Mouse (Mus musculus) CD4-positive, CD25-positive, alpha-beta regulatory T cell, adult 9 weeks (primary cell): Measurements from ENCODE around the gene Cipc. TPM values are rescaled to one million over a fixed set of nuclear protein-coding genes. Genes with fewer than 3 reads are reported as not detected.

Experiments used
- polyA plus RNA-seq: library from polyadenylated mRNA; unstranded; fragments of 100-300 nt; shearing (Covaris generic); gene quantifications from one replicate; pipeline ENCODE4 v1.2.1, GENCODE M21; 2017

Cipc gene
- 35.7 TPM for polyA plus RNA-seq

DNA sequence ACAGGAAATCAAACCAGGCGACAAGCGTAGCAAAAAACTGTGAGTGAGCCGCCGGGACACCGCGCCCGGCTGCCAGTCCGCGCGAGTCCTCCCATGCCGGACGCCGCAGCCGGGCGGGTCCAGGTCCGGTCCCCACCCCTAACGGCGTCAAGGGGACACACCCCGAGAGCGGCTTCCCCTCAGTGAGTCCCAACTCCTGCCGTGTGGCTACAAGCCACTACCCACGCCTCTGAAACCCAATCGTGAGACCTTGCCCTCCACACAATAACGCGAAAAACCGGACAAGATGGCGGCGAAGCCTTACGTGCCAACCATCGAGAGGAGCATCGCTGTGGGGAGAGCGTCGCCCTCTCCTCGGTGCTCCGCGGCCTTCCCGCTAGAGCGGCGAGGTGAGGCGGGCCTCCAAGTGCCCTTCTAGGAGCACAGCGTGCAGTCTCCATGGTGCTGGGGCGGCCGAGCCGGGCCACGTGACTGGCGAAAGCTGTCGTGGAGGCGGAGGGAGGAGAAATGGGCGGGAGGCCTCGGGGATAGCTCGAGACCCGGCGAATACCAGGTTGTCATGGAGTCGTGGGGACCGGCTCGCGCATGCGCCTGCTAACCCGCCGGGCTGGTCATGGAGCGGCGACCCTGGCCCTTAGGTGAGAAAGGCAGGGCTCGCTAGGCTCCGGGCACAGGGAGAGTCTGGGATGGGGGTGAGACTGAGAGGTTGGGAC is at the start of gene Cipc:
TSS of gene Cipc (plus strand) at position 182 of the 713 bp plus-strand sequence.

DNA sequence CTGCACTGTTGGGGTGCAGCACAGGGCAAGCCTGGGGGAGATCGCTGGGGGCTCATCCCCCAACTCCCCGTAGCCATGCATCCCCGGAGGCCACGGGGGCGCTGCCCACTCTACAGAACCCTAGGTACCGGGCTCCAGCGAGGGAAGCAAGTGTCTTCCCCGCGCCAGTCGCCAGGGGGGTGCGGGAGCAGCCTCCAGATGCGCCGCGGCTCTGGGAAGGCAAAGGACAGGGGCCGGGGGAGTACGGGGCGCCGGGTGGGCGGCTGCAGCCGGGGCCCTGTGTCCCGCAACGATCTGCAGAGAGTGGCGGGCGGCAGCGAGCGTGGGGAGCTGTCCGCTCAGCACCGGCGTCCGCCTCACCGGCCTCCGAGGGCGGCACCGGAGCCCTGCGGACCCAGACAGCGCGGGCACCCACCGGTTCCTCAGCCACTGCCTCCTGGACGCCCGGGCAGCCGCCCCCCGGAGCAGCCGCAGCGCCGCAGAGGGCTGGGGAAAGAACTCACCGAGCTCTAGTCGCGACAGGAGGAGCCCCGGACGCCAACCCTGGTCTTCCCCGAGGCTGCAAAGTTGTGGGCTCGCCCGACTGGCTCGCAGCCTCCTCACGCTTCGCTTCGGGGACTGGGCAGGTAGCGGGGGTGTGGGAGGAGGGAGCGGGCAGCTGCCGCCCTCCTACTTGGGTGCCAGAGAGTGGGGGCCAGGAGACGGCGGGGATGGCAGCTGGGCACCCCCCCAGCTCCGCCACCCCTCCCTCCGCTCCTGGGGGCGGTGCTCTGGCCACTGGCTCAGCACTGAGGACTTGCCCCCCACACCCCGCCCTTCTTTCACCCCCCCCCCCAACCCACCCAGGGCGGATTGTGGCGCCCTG is 43.3 kb downstream of the Cipc start, which contains the start of gene Zdhhc22:
TSS of gene Zdhhc22 (minus strand) at position 541 of the 865 bp plus-strand sequence.

Other genes starting within 250 kb of the Cipc start
- gene Angel1, start 220.6 kb upstream of the Cipc start, polyA plus RNA-seq, result 22.8 TPM
- not detected for gene Lrrc74a, start 212.7 kb upstream of the Cipc start, polyA plus RNA-seq
- 26.4 TPM for gene Irf2bpl, start 62.2 kb upstream of the Cipc start, polyA plus RNA-seq
- 0.21 TPM for gene Zdhhc22, start 43.4 kb downstream of the Cipc start, polyA plus RNA-seq
- 1.0 TPM for gene Tmem63c, start 74.3 kb downstream of the Cipc start, polyA plus RNA-seq
- 0.17 TPM for gene Ngb, start 155.5 kb downstream of the Cipc start, polyA plus RNA-seq
- 11.0 TPM for gene Gstz1, start 200.1 kb downstream of the Cipc start, polyA plus RNA-seq
- 3.0 TPM for gene Pomt2, start 200.9 kb downstream of the Cipc start, polyA plus RNA-seq